Mouse (Mus musculus): ENCODE data around the gene P2ry1. TPM values are rescaled to one million over a fixed set of nuclear protein-coding genes. Genes with fewer than 3 reads are reported as not detected.

P2ry1 gene
- polyA plus RNA-seq, 1 experiment from 2014 or later = 6.2 TPM

- ATAC-seq (ENCODE audit: insufficient number of reproducible peaks, insufficient read depth, low FRiP score, low TSS enrichment, low read depth) = no peak
- Histone ChIP-seq H3K9ac (no peak overlapping the region), H3K27me3 (peaks cover 29% of the 10 kb centered on the region), H3K4me2 (peak overlapping the region; percentile 96), H3K36me3 (0 out of 2 replicates have a peak, but pooled peaks cover 3% of the 10 kb centered on the region), H3K9me3 (no peaks in the 10 kb centered on the region), H3K27ac (no peak overlapping the region), H3K4me1 (peaks cover 17% of the 10 kb centered on the region), H3K4me3 (peak overlapping the region; percentile 74; the same call in 1 of the 2 replicates)
- 85% methylated on average over 1 of the region's 1 CpGs for WGBS
Measured at GRCm38 (mm10) chr3:61004611-61005010, 2.0 kb downstream of the P2ry1 start.

- Histone ChIP-seq H3K9ac (no peak overlapping the region), H3K36me3 (0 out of 2 replicates have a peak, but pooled peaks cover 3% of the 10 kb centered on the region), H3K9me3 (no peaks in the 10 kb centered on the region), H3K27me3 (no peaks in the 10 kb centered on the region), H3K4me1 (0 out of 2 replicates have a peak, but pooled peaks cover 5% of the 10 kb centered on the region), H3K27ac (no peak overlapping the region), H3K4me3 (no peak overlapping the region), H3K4me2 (no peak overlapping the region)
- ATAC-seq (ENCODE audit: insufficient number of reproducible peaks, insufficient read depth, low FRiP score, low TSS enrichment, low read depth) = no peak
- 21% methylated on average over 5 of the region's 5 CpGs for WGBS
Measured at GRCm38 (mm10) chr3:61011660-61012059, 9.1 kb downstream of the P2ry1 start.

GRCm38 (mm10) chr3:61012550-61012949 lies 10.0 kb downstream of the P2ry1 start:
- Histone ChIP-seq H3K36me3 (no peaks in the 10 kb centered on the region), H3K4me1 (0 out of 2 replicates have a peak, but pooled peaks cover 5% of the 10 kb centered on the region), H3K4me2 (no peak overlapping the region), H3K9ac (no peak overlapping the region), H3K4me3 (no peak overlapping the region), H3K27me3 (no peaks in the 10 kb centered on the region), H3K9me3 (no peaks in the 10 kb centered on the region), H3K27ac (no peak overlapping the region)
- ATAC-seq (ENCODE audit: insufficient number of reproducible peaks, insufficient read depth, low FRiP score, low TSS enrichment, low read depth) = no peak

- H3K4me3 ChIP-seq = no peak overlapping the region
- H3K4me2 ChIP-seq = no peak overlapping the region
- H3K27ac ChIP-seq = no peak overlapping the region
- no peaks in the 10 kb centered on the region for H3K9me3 ChIP-seq
- H3K9ac ChIP-seq = no peak overlapping the region
- H3K4me1 ChIP-seq = 0 out of 2 replicates have a peak, but pooled peaks cover under 1% of the 10 kb centered on the region
- WGBS = 93% methylated on average over 2 of the region's 2 CpGs
- H3K27me3 ChIP-seq = no peaks in the 10 kb centered on the region
- H3K36me3 ChIP-seq = no peaks in the 10 kb centered on the region
- no peak for ATAC-seq (ENCODE audit: insufficient number of reproducible peaks, insufficient read depth, low FRiP score, low TSS enrichment, low read depth)
Measured at GRCm38 (mm10) chr3:61016733-61017132, 14.1 kb downstream of the P2ry1 start.

GRCm38 (mm10) chr3:61032100-61032499 lies 29.5 kb downstream of the P2ry1 start:
- Histone ChIP-seq H3K36me3 (no peaks in the 10 kb centered on the region), H3K27me3 (no peaks in the 10 kb centered on the region), H3K27ac (no peak overlapping the region), H3K9me3 (no peaks in the 10 kb centered on the region), H3K9ac (no peak overlapping the region), H3K4me3 (no peak overlapping the region), H3K4me2 (no peak overlapping the region), H3K4me1 (no peaks in the 10 kb centered on the region)
- no peak for ATAC-seq (ENCODE audit: insufficient number of reproducible peaks, insufficient read depth, low FRiP score, low TSS enrichment, low read depth)
- 59% methylated on average over 4 of the region's 4 CpGs for WGBS

GRCm38 (mm10) chr3:61035633-61036032 lies 33.0 kb downstream of the P2ry1 start:
- WGBS = 70% methylated on average over 5 of the region's 5 CpGs
- Histone ChIP-seq H3K9me3 (no peaks in the 10 kb centered on the region), H3K27ac (no peak overlapping the region), H3K4me3 (no peak overlapping the region), H3K4me2 (no peak overlapping the region), H3K9ac (no peak overlapping the region), H3K27me3 (no peaks in the 10 kb centered on the region), H3K36me3 (no peaks in the 10 kb centered on the region), H3K4me1 (no peaks in the 10 kb centered on the region)
- no peak for ATAC-seq (ENCODE audit: insufficient number of reproducible peaks, insufficient read depth, low FRiP score, low TSS enrichment, low read depth)

GRCm38 (mm10) chr3:61039916-61040315 lies 37.3 kb downstream of the P2ry1 start:
- Histone ChIP-seq H3K4me3 (no peak overlapping the region), H3K36me3 (no peaks in the 10 kb centered on the region), H3K27me3 (no peaks in the 10 kb centered on the region), H3K9ac (no peak overlapping the region), H3K9me3 (no peaks in the 10 kb centered on the region), H3K4me2 (no peak overlapping the region), H3K27ac (no peak overlapping the region), H3K4me1 (no peaks in the 10 kb centered on the region)
- no peak for ATAC-seq (ENCODE audit: insufficient number of reproducible peaks, insufficient read depth, low FRiP score, low TSS enrichment, low read depth)
- 49% methylated on average over 5 of the region's 5 CpGs for WGBS

GRCm38 (mm10) chr3:61049976-61050672 lies 47.5 kb downstream of the P2ry1 start:
- Histone ChIP-seq H3K9me3 (no peaks in the 10 kb centered on the region), H3K27me3 (no peaks in the 10 kb centered on the region), H3K36me3 (no peaks in the 10 kb centered on the region), H3K27ac (no peak overlapping the region), H3K4me2 (no peak overlapping the region), H3K9ac (no peak overlapping the region), H3K4me3 (no peak overlapping the region), H3K4me1 (no peaks in the 10 kb centered on the region)
- no peak for ATAC-seq (ENCODE audit: insufficient number of reproducible peaks, insufficient read depth, low FRiP score, low TSS enrichment, low read depth)
- WGBS = 90% methylated on average over 3 of the region's 3 CpGs
